Mouse (Mus musculus) cortical plate, adult 2 months (tissue): ENCODE measurements around the gene Hdx.

Source experiments
- CTCF ChIP-seq: fragments of 200-500 bp; IDR thresholded peaks from 2 replicates; pipeline ENCODE4 v1.5.1; 2011; ENCODE audit warnings: mild to moderate bottlenecking, control low read depth, low read length; ENCODE audit not compliant: insufficient read depth; ENCODE audit errors: extremely low read depth
- POLR2A ChIP-seq: fragments of 200-500 bp; IDR thresholded peaks from 2 replicates; pipeline ENCODE4 v1.6.1; 2011; ENCODE audit warnings: mild to moderate bottlenecking, low read length, control low read depth; ENCODE audit not compliant: insufficient read depth; ENCODE audit errors: extremely low read depth

- TF ChIP-seq CTCF (no peak), POLR2A (no peak)
Observed at GRCm38 (mm10) chrX:111660381-111660780, 36.5 kb downstream of the Hdx start.
